Mouse (Mus musculus): Measurements from ENCODE around the gene Kif1a. TPM values are rescaled to one million over a fixed set of nuclear protein-coding genes. Genes with fewer than 3 reads are reported as not detected.

Gene Kif1a
- total RNA-seq, 1 experiment, result 10.2 TPM

- no peak for TF ChIP-seq ZC3H11A (IDR thresholded peaks at IDR 0.05; ENCODE audit: borderline replicate concordance, low read depth, low read length)
- no peak for TF ChIP-seq ZNF384 (IDR thresholded peaks at IDR 0.05; ENCODE audit: low read depth, low read length)
- no peak for TF ChIP-seq CHD2 (IDR thresholded peaks at IDR 0.05; ENCODE audit: low read depth, low read length)
- TF ChIP-seq MAFK (IDR thresholded peaks at IDR 0.05; ENCODE audit: insufficient read depth, low read depth, low read length), result no peak
- no peak for TF ChIP-seq HCFC1 (IDR thresholded peaks at IDR 0.05; ENCODE audit: borderline replicate concordance, insufficient read depth, low read length)
- H3K9me3 ChIP-seq (ENCODE audit: control insufficient read depth, insufficient read depth, low read depth, low read length), result no peaks in the 10 kb centered on the region
- H3K36me3 ChIP-seq (ENCODE audit: control insufficient read depth, insufficient read depth, low read length, poor library complexity, severe bottlenecking), result no peaks in the 10 kb centered on the region; the same call in 1 of the 2 replicates
- in situ Hi-C loops (cut with MboI; ENCODE audit: low sequenced_read_pairs in 2 of 2, unreplicated experiment in 2 of 2), result no loop called here
- H3K4me3 ChIP-seq (ENCODE audit: insufficient read depth in 1 of 2, low read depth in 1 of 2, low read length in 2 of 2, poor library complexity in 1 of 2, severe bottlenecking in 1 of 2), result no peak overlapping the region
- no peak overlapping the region for H3K27ac ChIP-seq (ENCODE audit: insufficient read depth, low read depth, low read length, poor library complexity, severe bottlenecking)
- H3K4me1 ChIP-seq (ENCODE audit: control insufficient read depth in 2 of 2, insufficient read depth in 2 of 2, low read length in 2 of 2, poor library complexity in 1 of 2), result no peaks in the 10 kb centered on the region; a peak in 1 of 4 replicates
- no peak overlapping the region for H3K9ac ChIP-seq (ENCODE audit: insufficient read depth, low read depth, low read length, poor library complexity, severe bottlenecking)
- DNase-seq (ENCODE audit: low read depth, low spot score), result no peak
Observed at GRCm38 (mm10) chr1:93020602-93021001, 81.1 kb downstream of the Kif1a start.

- in situ Hi-C loops (cut with MboI; ENCODE audit: low sequenced_read_pairs in 2 of 2, unreplicated experiment in 2 of 2), result no loop called here
- no peaks in the 10 kb centered on the region; a peak in 1 of 4 replicates for H3K4me1 ChIP-seq (ENCODE audit: control insufficient read depth in 2 of 2, insufficient read depth in 2 of 2, low read length in 2 of 2, poor library complexity in 1 of 2)
- H3K4me3 ChIP-seq (ENCODE audit: insufficient read depth in 1 of 2, low read depth in 1 of 2, low read length in 2 of 2, poor library complexity in 1 of 2, severe bottlenecking in 1 of 2), result no peak overlapping the region
- no peak overlapping the region for H3K9ac ChIP-seq (ENCODE audit: insufficient read depth, low read depth, low read length, poor library complexity, severe bottlenecking)
- DNase-seq (ENCODE audit: low read depth, low spot score), result no peak
- TF ChIP-seq HCFC1 (IDR thresholded peaks at IDR 0.05; ENCODE audit: borderline replicate concordance, insufficient read depth, low read length), result no peak
- TF ChIP-seq ZNF384 (IDR thresholded peaks at IDR 0.05; ENCODE audit: low read depth, low read length), result no peak
- no peak for TF ChIP-seq CHD2 (IDR thresholded peaks at IDR 0.05; ENCODE audit: low read depth, low read length)
- TF ChIP-seq MAFK (IDR thresholded peaks at IDR 0.05; ENCODE audit: insufficient read depth, low read depth, low read length), result no peak
- TF ChIP-seq ZC3H11A (IDR thresholded peaks at IDR 0.05; ENCODE audit: borderline replicate concordance, low read depth, low read length), result no peak
- H3K9me3 ChIP-seq (ENCODE audit: control insufficient read depth, insufficient read depth, low read depth, low read length), result no peaks in the 10 kb centered on the region
- no peaks in the 10 kb centered on the region; the same call in 1 of the 2 replicates for H3K36me3 ChIP-seq (ENCODE audit: control insufficient read depth, insufficient read depth, low read length, poor library complexity, severe bottlenecking)
- H3K27ac ChIP-seq (ENCODE audit: insufficient read depth, low read depth, low read length, poor library complexity, severe bottlenecking), result no peak overlapping the region
Observed at GRCm38 (mm10) chr1:93018716-93019115, 83.0 kb downstream of the Kif1a start.

GRCm38 (mm10) chr1:93015136-93015535, 86.6 kb downstream of the Kif1a start:
- in situ Hi-C loops (cut with MboI; ENCODE audit: low sequenced_read_pairs in 2 of 2, unreplicated experiment in 2 of 2), result no loop called here
- TF ChIP-seq CHD2 (IDR thresholded peaks at IDR 0.05; ENCODE audit: low read depth, low read length) (no peak), ZNF384 (IDR thresholded peaks at IDR 0.05; ENCODE audit: low read depth, low read length) (no peak), MAFK (IDR thresholded peaks at IDR 0.05; ENCODE audit: insufficient read depth, low read depth, low read length) (no peak), ZC3H11A (IDR thresholded peaks at IDR 0.05; ENCODE audit: borderline replicate concordance, low read depth, low read length) (no peak), HCFC1 (IDR thresholded peaks at IDR 0.05; ENCODE audit: borderline replicate concordance, insufficient read depth, low read length) (no peak)
- H3K9me3 ChIP-seq (ENCODE audit: control insufficient read depth, insufficient read depth, low read depth, low read length), result no peaks in the 10 kb centered on the region

GRCm38 (mm10) chr1:93014460-93014859, 87.3 kb downstream of the Kif1a start:
- in situ Hi-C loops (cut with MboI; ENCODE audit: low sequenced_read_pairs in 2 of 2, unreplicated experiment in 2 of 2), result no loop called here
- H3K9ac ChIP-seq (ENCODE audit: insufficient read depth, low read depth, low read length, poor library complexity, severe bottlenecking), result no peak overlapping the region
- no peaks in the 10 kb centered on the region; the same call in 1 of the 2 replicates for H3K36me3 ChIP-seq (ENCODE audit: control insufficient read depth, insufficient read depth, low read length, poor library complexity, severe bottlenecking)
- H3K4me1 ChIP-seq (ENCODE audit: control insufficient read depth in 2 of 2, insufficient read depth in 2 of 2, low read length in 2 of 2, poor library complexity in 1 of 2), result no peaks in the 10 kb centered on the region; a peak in 1 of 4 replicates
- no peak overlapping the region for H3K4me3 ChIP-seq (ENCODE audit: insufficient read depth in 1 of 2, low read depth in 1 of 2, low read length in 2 of 2, poor library complexity in 1 of 2, severe bottlenecking in 1 of 2)
- no peaks in the 10 kb centered on the region for H3K9me3 ChIP-seq (ENCODE audit: control insufficient read depth, insufficient read depth, low read depth, low read length)
- no peak for TF ChIP-seq CHD2 (IDR thresholded peaks at IDR 0.05; ENCODE audit: low read depth, low read length)
- 0 out of 2 replicates have a peak, but pooled peaks have one; percentile 4 for TF ChIP-seq ZC3H11A (IDR thresholded peaks at IDR 0.05; ENCODE audit: borderline replicate concordance, low read depth, low read length)
- no peak overlapping the region for H3K27ac ChIP-seq (ENCODE audit: insufficient read depth, low read depth, low read length, poor library complexity, severe bottlenecking)
- peak; percentile 57 for DNase-seq (ENCODE audit: low read depth, low spot score)

More at GRCm38 (mm10) chr1:93015136-93015535, 86.6 kb downstream of the Kif1a start:
- Histone ChIP-seq H3K36me3 (ENCODE audit: control insufficient read depth, insufficient read depth, low read length, poor library complexity, severe bottlenecking) (no peaks in the 10 kb centered on the region; the same call in 1 of the 2 replicates), H3K9ac (ENCODE audit: insufficient read depth, low read depth, low read length, poor library complexity, severe bottlenecking) (no peak overlapping the region), H3K4me3 (ENCODE audit: insufficient read depth in 1 of 2, low read depth in 1 of 2, low read length in 2 of 2, poor library complexity in 1 of 2, severe bottlenecking in 1 of 2) (no peak overlapping the region), H3K27ac (ENCODE audit: insufficient read depth, low read depth, low read length, poor library complexity, severe bottlenecking) (no peak overlapping the region), H3K4me1 (ENCODE audit: control insufficient read depth in 2 of 2, insufficient read depth in 2 of 2, low read length in 2 of 2, poor library complexity in 1 of 2) (no peaks in the 10 kb centered on the region; a peak in 1 of 4 replicates)
- DNase-seq (ENCODE audit: low read depth, low spot score), result no peak

- no peaks in the 10 kb centered on the region for H3K9me3 ChIP-seq (ENCODE audit: control insufficient read depth, insufficient read depth, low read depth, low read length)
- no peak for DNase-seq (ENCODE audit: low read depth, low spot score)
- no peaks in the 10 kb centered on the region; a peak in 1 of 4 replicates for H3K4me1 ChIP-seq (ENCODE audit: control insufficient read depth in 2 of 2, insufficient read depth in 2 of 2, low read length in 2 of 2, poor library complexity in 1 of 2)
- H3K27ac ChIP-seq (ENCODE audit: insufficient read depth, low read depth, low read length, poor library complexity, severe bottlenecking), result no peak overlapping the region
- no peak overlapping the region for H3K9ac ChIP-seq (ENCODE audit: insufficient read depth, low read depth, low read length, poor library complexity, severe bottlenecking)
- in situ Hi-C loops (cut with MboI; ENCODE audit: low sequenced_read_pairs in 2 of 2, unreplicated experiment in 2 of 2), result no loop called here
- no peak overlapping the region for H3K4me3 ChIP-seq (ENCODE audit: insufficient read depth in 1 of 2, low read depth in 1 of 2, low read length in 2 of 2, poor library complexity in 1 of 2, severe bottlenecking in 1 of 2)
- TF ChIP-seq HCFC1 (IDR thresholded peaks at IDR 0.05; ENCODE audit: borderline replicate concordance, insufficient read depth, low read length) (no peak), CHD2 (IDR thresholded peaks at IDR 0.05; ENCODE audit: low read depth, low read length) (no peak), ZC3H11A (IDR thresholded peaks at IDR 0.05; ENCODE audit: borderline replicate concordance, low read depth, low read length) (no peak), MAFK (IDR thresholded peaks at IDR 0.05; ENCODE audit: insufficient read depth, low read depth, low read length) (no peak), ZNF384 (IDR thresholded peaks at IDR 0.05; ENCODE audit: low read depth, low read length) (no peak)
- no peaks in the 10 kb centered on the region; the same call in 1 of the 2 replicates for H3K36me3 ChIP-seq (ENCODE audit: control insufficient read depth, insufficient read depth, low read length, poor library complexity, severe bottlenecking)
Observed at GRCm38 (mm10) chr1:93013367-93013766, 88.4 kb downstream of the Kif1a start.

Measured in ES-E14 (cell line).